Mouse (Mus musculus) heart, embryonic 11.5 days (tissue): ENCODE data around the gene Alg12. TPM values are rescaled to one million over a fixed set of nuclear protein-coding genes. Genes with fewer than 3 reads are reported as not detected.

Experiments
- ATAC-seq: fragments of 200-750 bp; cut with Nextera tagmentation; replicated peaks from 2 replicates; pipeline ENCODE4 v1.8.0; 2017; ENCODE audit warnings: moderate library complexity; ENCODE audit not compliant: insufficient number of reproducible peaks, low FRiP score, low TSS enrichment
- H3K27ac ChIP-seq: fragments of 300-500 bp; sonication (generic); 2 replicates; pipeline ENCODE4 v1.5.1; 2014; ENCODE audit warnings: mild to moderate bottlenecking, low read depth, low read length
- H3K27me3 ChIP-seq: fragments of 300-500 bp; sonication (generic); 2 replicates; pipeline ENCODE4 v1.6.1; 2014; ENCODE audit warnings: mild to moderate bottlenecking, low read length, mixed read lengths; ENCODE audit not compliant: control insufficient read depth, insufficient read depth
- H3K36me3 ChIP-seq: fragments of 300-500 bp; sonication (generic); 2 replicates; pipeline ENCODE4 v1.6.1; 2014; ENCODE audit warnings: mild to moderate bottlenecking, low read length, moderate library complexity, mixed read lengths; ENCODE audit not compliant: control insufficient read depth, insufficient read depth
- H3K4me1 ChIP-seq: fragments of 300-500 bp; sonication (generic); 2 replicates; pipeline ENCODE4 v1.6.1; 2014; ENCODE audit warnings: low read length; ENCODE audit not compliant: control insufficient read depth, insufficient read depth
- H3K4me2 ChIP-seq: fragments of 300-500 bp; sonication (generic); 2 replicates; pipeline ENCODE4 v1.6.1; 2014; ENCODE audit warnings: mild to moderate bottlenecking, moderate library complexity
- H3K4me3 ChIP-seq: fragments of 300-500 bp; sonication (generic); 2 replicates; pipeline ENCODE4 v1.5.1; 2014; ENCODE audit warnings: low read depth, low read length
- H3K9ac ChIP-seq: fragments of 300-500 bp; sonication (generic); 2 replicates; pipeline ENCODE4 v1.6.1; 2014; ENCODE audit warnings: mild to moderate bottlenecking, low read depth, low read length, moderate library complexity
- H3K9me3 ChIP-seq: fragments of 300-500 bp; sonication (generic); replicated peaks from 2 replicates; pipeline ENCODE4 v1.6.1; 2016; ENCODE audit warnings: low read length; ENCODE audit not compliant: control insufficient read depth
- WGBS: fragments of 180-500 bp; shearing (Covaris S2); extraction: QIAGEN DNeasy Blood & Tissue Kit; methylation state at CpG from one replicate; pipeline ENCODE4 v1.1.7; 2014; ENCODE audit not compliant: insufficient replicate concordance; 5-methylcytosine and 5-hydroxymethylcytosine counted together
- polyA plus RNA-seq: library from polyadenylated mRNA; unstranded; fragments of >200 nt; fragmentation: Nextera tagmentation; extraction: Ambion mirVana; gene quantifications from 2 replicates; pipeline ENCODE4 v1.2.1, GENCODE M21; 2014

Gene Alg12
- polyA plus RNA-seq, 1 experiment from 2014 or later, result 12.5 TPM

DNA sequence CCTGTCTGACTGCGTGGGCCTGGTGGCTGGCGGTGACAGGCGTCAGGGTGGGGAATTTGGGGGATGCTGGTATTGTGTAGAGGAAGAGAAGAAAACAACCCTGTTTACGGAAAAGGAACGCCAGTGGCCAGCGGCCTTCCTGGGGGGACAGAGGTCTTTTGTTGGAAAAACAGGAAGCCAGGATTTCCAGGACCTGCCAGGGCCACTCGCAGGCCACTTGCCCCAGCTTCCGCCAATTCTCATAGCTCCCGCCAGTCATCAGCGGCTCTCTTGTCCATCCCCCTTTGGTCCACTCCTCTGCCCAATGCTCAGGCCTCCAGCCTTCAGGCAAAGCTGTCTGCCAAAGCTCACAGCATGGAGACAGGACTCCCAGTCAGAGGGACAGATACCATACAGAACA lies 21.0 kb upstream of the Alg12 start:
- WGBS, result 22% methylated on average over 10 of the region's 10 CpGs
- Histone ChIP-seq H3K9ac (peak overlapping the region; percentile 66; the same call in 1 of the 2 replicates), H3K4me1 (peaks cover 38% of the 10 kb centered on the region), H3K4me3 (no peak overlapping the region), H3K27ac (peak overlapping the region; percentile 99), H3K9me3 (no peaks in the 10 kb centered on the region), H3K27me3 (no peaks in the 10 kb centered on the region), H3K36me3 (no peaks in the 10 kb centered on the region), H3K4me2 (no peak overlapping the region; the same call in 1 of the 2 replicates)
- ATAC-seq, result no peak

DNA sequence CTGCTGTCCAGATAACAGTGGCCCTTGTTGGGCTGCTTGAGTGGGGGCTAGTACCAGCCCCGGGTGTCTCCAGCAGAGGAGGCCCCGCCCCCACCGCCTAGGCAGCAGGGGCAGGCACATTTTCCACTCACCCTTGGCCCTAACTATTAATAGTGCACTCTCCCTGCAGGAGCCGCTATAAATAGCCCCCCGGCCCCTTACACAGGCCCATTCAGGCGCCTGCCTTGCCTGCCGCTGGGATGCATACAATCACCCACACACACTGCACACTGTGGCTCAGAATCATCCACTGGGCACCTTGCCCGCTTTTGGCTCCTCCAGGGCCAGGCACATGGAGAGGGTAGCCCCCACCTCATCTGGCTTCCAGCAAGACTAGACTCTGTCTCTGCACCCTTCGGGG lies 20.2 kb upstream of the Alg12 start:
- WGBS, result 12% methylated on average over 9 of the region's 9 CpGs
- H3K4me1 ChIP-seq, result peaks cover 38% of the 10 kb centered on the region

DNA sequence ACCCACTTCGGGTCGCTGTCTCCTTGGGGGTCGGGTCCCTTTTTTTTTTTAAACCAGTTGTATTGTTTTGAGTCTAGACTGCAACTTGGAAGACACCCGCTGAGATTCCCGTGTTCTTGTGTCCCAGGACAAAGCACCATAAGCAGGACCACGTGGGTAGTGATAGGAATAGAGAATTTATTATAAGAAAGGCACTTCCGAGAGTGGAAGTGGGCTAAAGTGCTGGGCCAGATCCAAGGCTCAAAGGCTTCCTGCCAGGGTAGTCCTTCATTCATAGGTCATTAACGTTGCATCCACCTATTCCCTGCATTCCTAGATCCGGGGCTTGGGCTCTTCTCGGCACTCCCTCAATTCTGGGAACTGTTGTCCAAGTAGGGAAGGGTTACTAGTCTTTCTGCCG lies 18.9 kb upstream of the Alg12 start:
- under 1% methylated on average over 11 of the region's 11 CpGs for WGBS
- Histone ChIP-seq H3K27me3 (no peaks in the 10 kb centered on the region), H3K27ac (peak overlapping the region; percentile 72), H3K36me3 (no peaks in the 10 kb centered on the region), H3K4me3 (peak overlapping the region; percentile 56), H3K9ac (peak overlapping the region; percentile 73), H3K4me2 (peak overlapping the region; percentile 72), H3K9me3 (no peaks in the 10 kb centered on the region), H3K4me1 (peaks cover 30% of the 10 kb centered on the region)
- no peak for ATAC-seq

More for the DNA sequence above, 20.2 kb upstream of the Alg12 start:
- H3K9ac ChIP-seq, result peak overlapping the region; percentile 66
- no peak overlapping the region for H3K4me3 ChIP-seq
- no peaks in the 10 kb centered on the region for H3K27me3 ChIP-seq
- no peaks in the 10 kb centered on the region for H3K9me3 ChIP-seq
- ATAC-seq, result peak; percentile 88
- H3K4me2 ChIP-seq, result peak overlapping the region; percentile 50
- H3K27ac ChIP-seq, result peak overlapping the region; percentile 99
- no peaks in the 10 kb centered on the region for H3K36me3 ChIP-seq

DNA sequence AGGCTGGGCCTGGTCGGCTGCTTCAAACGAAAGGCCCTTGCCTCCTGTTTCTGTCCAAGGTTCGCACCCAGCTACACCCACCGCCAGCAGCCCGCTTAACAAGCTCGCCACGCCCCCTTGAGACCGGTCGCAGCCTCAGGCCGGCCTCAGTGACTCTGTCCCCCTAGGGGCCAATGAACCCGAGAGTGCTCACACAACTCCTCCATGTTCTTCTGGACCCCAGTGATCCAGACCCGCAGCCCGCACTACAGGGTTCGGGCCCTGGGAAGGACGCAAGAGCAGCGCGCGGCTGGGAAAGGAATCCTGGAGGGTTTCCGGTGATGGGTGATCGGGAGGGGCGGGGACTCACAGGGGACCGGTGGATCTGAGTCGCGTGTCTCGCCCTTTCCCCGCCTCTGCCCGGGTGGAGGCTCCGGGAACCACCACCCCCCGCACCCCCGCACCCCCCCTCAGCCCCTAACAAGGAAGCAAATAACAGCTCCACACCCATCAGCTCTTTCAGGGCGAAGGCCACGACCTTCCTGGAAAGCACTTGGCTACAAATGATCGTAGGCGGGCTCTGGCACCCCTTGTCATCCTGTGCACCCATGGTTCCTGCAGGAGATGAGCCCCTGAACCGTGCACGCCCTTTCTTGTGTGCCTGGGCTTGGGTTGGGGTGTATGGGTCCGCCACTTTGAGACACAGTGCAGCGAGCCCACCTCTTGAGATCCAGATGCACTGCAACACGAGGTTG lies 18.2 kb upstream of the Alg12 start:
- H3K27ac ChIP-seq, result peak overlapping the region; percentile 72
- no peaks in the 10 kb centered on the region for H3K27me3 ChIP-seq
- ATAC-seq, result peak; percentile 19
- 2% methylated on average over 39 of the region's 39 CpGs for WGBS
- peak overlapping the region; percentile 56 for H3K4me3 ChIP-seq
- peak overlapping the region; percentile 72 for H3K4me2 ChIP-seq
- H3K36me3 ChIP-seq, result no peaks in the 10 kb centered on the region
- no peaks in the 10 kb centered on the region for H3K9me3 ChIP-seq
- peak overlapping the region; percentile 73 for H3K9ac ChIP-seq
- peaks cover 33% of the 10 kb centered on the region for H3K4me1 ChIP-seq

DNA sequence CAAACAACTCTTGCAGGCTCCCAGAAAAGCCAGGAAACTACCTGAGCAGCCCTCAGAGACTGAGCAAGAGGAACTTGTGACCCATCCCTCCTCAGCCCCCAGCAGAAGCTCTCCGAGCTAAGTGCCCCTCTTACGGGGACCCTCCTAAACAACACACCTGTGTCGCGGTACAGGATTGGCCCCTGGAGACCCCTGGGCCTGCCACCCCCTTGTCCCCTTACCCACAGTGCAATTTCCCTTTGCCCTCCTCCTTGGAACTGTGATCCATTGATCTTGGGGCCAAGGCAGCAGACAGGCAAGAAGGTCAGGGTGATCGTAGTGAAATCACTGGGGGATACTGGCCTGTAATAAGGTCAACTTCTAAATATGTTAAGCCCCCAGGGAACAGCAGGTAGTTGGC lies 17.5 kb upstream of the Alg12 start:
- Histone ChIP-seq H3K4me1 (peaks cover 38% of the 10 kb centered on the region), H3K9me3 (no peaks in the 10 kb centered on the region), H3K4me2 (peak overlapping the region; percentile 72), H3K4me3 (peak overlapping the region; percentile 56; the same call in 1 of the 2 replicates), H3K27me3 (no peaks in the 10 kb centered on the region), H3K36me3 (no peaks in the 10 kb centered on the region), H3K27ac (no peak overlapping the region), H3K9ac (no peak overlapping the region)
- ATAC-seq, result no peak
- 63% methylated on average over 5 of the region's 5 CpGs for WGBS

DNA sequence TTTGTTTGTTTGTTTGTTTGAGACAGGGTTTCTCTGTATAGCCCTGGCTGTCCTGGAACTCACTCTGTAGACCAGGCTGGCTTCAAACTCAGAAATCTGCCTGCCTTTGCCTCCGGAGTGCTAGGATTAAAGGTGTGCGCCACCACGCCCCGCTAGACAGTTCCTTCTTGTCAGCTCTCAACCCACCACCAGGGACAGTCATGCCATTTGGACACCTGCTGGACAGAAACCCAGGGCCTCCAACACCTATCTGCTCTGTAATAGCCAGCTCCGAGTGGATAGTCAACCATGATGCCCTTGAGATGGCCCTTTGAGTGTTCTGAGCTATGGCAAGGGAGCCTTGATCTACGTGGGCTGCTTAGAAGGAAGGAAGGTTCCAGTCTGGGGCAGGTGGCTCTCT lies 16.9 kb upstream of the Alg12 start:
- WGBS, result 76% methylated on average over 6 of the region's 6 CpGs
- Histone ChIP-seq H3K9me3 (no peaks in the 10 kb centered on the region), H3K9ac (no peak overlapping the region), H3K4me3 (no peak overlapping the region), H3K4me2 (no peak overlapping the region; the same call in 1 of the 2 replicates), H3K36me3 (no peaks in the 10 kb centered on the region), H3K4me1 (peaks cover 43% of the 10 kb centered on the region), H3K27me3 (no peaks in the 10 kb centered on the region), H3K27ac (no peak overlapping the region)
- ATAC-seq, result no peak

DNA sequence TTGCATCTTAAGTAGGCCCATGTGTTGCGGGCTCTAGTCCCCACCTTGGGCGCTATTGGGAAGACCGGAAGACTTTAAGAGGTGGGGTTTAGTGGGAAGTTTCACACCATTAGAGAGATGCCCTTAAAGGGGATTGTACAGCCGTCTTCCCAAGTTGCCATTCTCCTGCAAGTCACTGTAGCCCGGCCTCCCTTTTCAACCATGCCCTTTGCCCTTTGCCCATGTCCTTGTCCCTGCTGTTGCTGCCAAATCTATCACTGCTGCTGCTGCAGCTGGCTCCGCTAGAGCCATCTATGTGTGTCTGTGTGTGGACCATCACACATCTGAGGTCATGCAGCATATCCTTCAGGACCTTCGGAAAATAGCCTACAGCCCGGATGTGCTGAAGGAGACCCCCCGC lies 13.4 kb upstream of the Alg12 start:
- peaks cover 32% of the 10 kb centered on the region for H3K4me1 ChIP-seq
- H3K27ac ChIP-seq, result no peak overlapping the region
- no peak overlapping the region for H3K9ac ChIP-seq
- no peaks in the 10 kb centered on the region for H3K36me3 ChIP-seq
- no peaks in the 10 kb centered on the region for H3K9me3 ChIP-seq
- H3K4me3 ChIP-seq, result no peak overlapping the region
- WGBS, result 73% methylated on average over 9 of the region's 9 CpGs
- ATAC-seq, result no peak
- H3K4me2 ChIP-seq, result no peak overlapping the region
- H3K27me3 ChIP-seq, result no peaks in the 10 kb centered on the region

DNA sequence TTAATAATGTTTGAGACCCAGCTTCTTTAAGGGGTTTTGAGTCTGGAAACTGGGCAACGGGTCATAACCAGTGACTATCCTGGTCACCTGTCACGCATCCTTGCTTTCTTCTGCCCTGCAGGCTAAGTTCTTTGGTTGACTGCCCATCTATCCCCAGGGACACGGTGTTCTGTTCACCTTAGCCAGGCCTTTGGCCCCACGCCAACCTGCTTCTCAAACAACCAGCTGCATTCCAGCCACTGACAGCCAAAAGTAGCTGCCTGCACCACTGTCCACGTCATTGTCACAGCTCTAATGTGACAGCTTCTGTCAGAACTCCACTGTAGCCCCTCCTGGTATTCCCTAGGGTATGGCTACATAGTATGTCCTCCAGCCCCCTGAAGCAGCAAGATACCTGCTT lies 12.4 kb upstream of the Alg12 start:
- ATAC-seq, result no peak
- WGBS, result 36% methylated on average over 5 of the region's 5 CpGs
- Histone ChIP-seq H3K4me1 (peaks cover 31% of the 10 kb centered on the region), H3K36me3 (no peaks in the 10 kb centered on the region), H3K27me3 (no peaks in the 10 kb centered on the region), H3K9me3 (no peaks in the 10 kb centered on the region), H3K4me2 (0 out of 2 replicates have a peak overlapping the region, but pooled peaks have one; percentile 10), H3K4me3 (no peak overlapping the region), H3K27ac (peak overlapping the region; percentile 77), H3K9ac (no peak overlapping the region)

DNA sequence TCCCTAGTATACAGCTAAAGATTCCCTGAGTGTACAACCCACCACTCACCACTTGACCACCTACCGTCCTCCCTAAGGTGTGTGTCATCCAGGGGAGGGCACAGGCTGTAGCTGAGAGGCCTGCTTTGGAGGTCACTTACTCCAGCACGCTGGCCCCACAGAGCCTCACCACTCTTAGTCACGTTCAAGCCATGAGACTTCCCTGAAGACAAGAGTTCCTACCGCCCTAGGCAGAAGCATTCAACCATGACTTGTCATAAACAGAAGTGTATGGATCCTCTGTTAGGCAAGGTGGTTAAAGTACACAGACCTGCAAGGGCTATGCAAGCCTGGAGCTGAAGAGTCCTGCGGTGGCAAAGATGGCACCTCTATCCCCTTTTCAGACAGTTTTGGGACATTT lies 11.6 kb upstream of the Alg12 start:
- Histone ChIP-seq H3K4me2 (no peak overlapping the region), H3K4me3 (no peak overlapping the region), H3K27ac (no peak overlapping the region), H3K36me3 (no peaks in the 10 kb centered on the region; the same call in 1 of the 2 replicates), H3K9ac (no peak overlapping the region), H3K9me3 (no peaks in the 10 kb centered on the region), H3K4me1 (peaks cover 28% of the 10 kb centered on the region), H3K27me3 (no peaks in the 10 kb centered on the region)
- ATAC-seq, result no peak
- WGBS, result 70% methylated on average over 5 of the region's 5 CpGs
